Mouse (Mus musculus) liver, adult 2 months (tissue): ENCODE measurements around the gene Slc22a21.

Source experiments
- CTCF ChIP-seq: fragments of 200-500 bp; IDR thresholded peaks from 2 replicates; pipeline ENCODE4 v1.5.1; 2011; ENCODE audit warnings: low read depth, low read length, control low read depth
- POLR2A ChIP-seq: fragments of 200-500 bp; IDR thresholded peaks from 2 replicates; pipeline ENCODE4 v1.6.1; 2011; ENCODE audit warnings: low read length, control low read depth; ENCODE audit not compliant: insufficient read depth; ENCODE audit errors: extremely low read depth

GRCm38 (mm10) chr11:53928585-53928984 is 51.5 kb downstream of the Slc22a21 start:
- TF ChIP-seq POLR2A (no peak), CTCF (no peak)
